Mouse (Mus musculus): ENCODE measurements around the gene Dip2c.

Gene Dip2c

DNA sequence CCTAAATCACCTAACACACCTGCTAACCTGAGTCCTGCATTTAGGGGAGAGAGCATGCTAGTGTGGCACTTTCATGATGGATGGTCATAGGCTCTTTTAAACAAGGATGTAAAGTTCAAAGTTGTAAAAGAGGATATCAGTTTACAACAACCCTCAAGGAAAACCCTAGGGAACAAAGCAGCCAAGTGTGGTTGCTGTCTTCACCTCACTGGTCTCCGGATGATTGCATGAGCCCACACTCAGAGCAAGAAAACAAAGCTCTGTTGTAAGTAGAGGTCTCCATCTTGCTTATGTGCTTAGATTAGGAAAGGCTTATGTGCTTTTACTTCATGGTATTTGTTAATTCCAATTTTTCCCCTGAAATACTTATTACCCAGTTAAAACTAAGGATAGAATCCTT is 384.4 kb downstream of the Dip2c start:
- DNase-seq (ENCODE audit: extremely low spot score, low spot score): no peak

- no peak for DNase-seq (ENCODE audit: extremely low spot score, low spot score)
These were observed 387.3 kb downstream of the Dip2c start for GRCm38 (mm10) chr13:9663593-9663992.

- DNase-seq (ENCODE audit: extremely low spot score, low spot score): no peak
These were observed 391.7 kb downstream of the Dip2c start for GRCm38 (mm10) chr13:9667954-9668496.

DNA sequence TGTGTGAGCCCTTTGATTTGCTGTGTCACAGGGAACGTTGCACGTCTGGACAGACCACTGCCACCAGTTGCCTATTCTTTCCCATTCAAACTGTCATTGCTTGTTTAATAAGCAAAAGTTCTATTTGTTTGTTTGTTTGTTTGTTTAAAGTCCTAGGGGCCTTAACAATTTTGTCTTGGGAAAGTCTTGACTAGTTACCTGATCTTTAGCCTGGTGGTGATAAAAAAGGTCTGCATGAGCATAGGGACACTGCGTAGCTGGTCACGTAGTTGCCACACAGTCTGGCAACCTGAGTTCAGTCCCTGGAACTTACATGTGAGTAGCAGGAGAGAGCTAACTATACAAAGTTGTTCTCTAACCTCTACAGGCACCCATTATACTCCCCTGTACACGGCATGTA is 392.9 kb downstream of the Dip2c start:
- no peak for DNase-seq (ENCODE audit: extremely low spot score, low spot score)

- no peak for DNase-seq (ENCODE audit: extremely low spot score, low spot score)
These were observed 397.8 kb downstream of the Dip2c start for GRCm38 (mm10) chr13:9674126-9674525.

- no peak for DNase-seq (ENCODE audit: extremely low spot score, low spot score)
These were observed 405.2 kb downstream of the Dip2c start for GRCm38 (mm10) chr13:9681492-9681891.

DNA sequence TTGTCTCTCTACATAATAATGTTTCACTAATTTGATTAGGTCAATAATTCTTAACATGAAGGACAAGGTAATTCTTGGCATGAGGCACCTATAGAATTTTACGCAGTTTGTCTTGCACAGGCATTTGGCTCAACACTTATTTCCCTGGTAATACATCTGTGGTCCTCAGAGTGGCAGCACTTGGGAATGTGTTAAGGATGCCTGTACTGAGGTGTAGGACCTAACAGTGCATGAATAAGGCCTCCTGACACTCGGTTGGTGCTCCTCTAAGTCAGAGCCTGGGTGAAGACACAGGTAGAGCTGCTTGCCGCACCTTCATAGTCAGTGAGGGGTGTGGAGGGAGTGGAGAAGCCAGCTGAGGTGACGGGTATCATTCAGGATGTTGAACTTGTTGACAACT is 407.0 kb downstream of the Dip2c start:
- DNase-seq (ENCODE audit: extremely low spot score, low spot score): no peak

DNA sequence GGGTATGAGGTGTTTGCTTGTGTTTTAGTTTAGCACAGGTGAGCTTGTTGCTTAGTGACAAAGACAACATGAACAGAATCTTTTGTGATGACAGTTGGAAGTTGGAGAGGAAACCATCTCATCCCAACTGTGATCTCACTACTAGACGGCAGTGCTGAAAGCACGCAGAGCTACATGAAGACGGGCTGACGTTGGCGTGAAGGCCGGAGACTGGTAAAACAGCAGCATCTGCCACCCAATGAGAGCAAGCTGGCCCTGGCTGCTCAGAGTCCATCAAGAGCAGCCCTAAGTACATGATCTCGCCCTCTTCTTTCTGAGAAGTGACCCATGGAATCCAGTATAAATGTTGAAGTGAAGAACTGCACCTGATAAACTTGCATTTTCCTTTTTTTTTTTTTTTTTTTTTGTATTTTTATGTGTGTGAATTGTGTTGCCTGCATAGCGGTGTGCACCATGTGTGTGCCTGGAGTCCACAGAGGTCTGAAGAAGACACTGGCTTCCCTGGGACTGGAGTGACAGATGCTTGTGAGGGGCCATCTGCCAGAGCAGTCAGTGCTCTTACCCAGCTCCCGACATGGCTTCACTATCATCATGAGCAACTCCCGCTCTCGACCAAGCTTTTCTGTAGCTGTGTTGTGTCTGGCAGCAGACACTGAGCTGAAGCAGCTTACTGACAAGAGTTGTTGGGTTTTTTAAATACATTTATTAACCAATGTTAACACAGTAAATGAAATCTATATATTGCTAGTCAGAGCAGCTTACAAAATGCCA is 408.0 kb downstream of the Dip2c start:
- DNase-seq (ENCODE audit: extremely low spot score, low spot score): no peak

- DNase-seq (ENCODE audit: extremely low spot score, low spot score): no peak
These were observed 409.9 kb downstream of the Dip2c start for GRCm38 (mm10) chr13:9686261-9686660.

DNA sequence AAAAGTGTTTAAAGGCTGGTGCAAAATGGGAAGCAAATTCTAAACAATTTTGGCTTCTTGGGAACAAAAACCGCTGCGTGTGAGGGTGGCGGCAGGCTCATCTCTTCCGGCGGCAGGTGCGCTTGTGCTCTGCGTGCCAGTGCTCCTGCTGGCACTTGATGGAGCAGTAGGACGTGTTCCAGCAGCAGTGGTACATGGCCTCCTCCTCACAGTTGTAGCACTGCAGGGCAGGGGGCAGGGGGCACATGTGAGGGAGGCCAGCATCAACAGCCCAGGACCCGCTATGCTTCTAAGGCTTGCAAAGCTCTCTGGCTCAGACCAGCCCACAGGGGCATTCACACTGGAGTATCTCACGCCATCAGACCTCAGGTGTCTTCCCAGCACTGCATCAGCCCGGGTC is 410.4 kb downstream of the Dip2c start:
- DNase-seq (ENCODE audit: extremely low spot score, low spot score): no peak

- DNase-seq (ENCODE audit: extremely low spot score, low spot score): no peak
These were observed 413.0 kb downstream of the Dip2c start for GRCm38 (mm10) chr13:9689366-9689765.

GRCm38 (mm10) chr13:9692876-9693275 is 416.5 kb downstream of the Dip2c start:
- DNase-seq (ENCODE audit: extremely low spot score, low spot score): no peak

GRCm38 (mm10) chr13:9694651-9695050 is 418.3 kb downstream of the Dip2c start:
- DNase-seq (ENCODE audit: extremely low spot score, low spot score): no peak

DNA sequence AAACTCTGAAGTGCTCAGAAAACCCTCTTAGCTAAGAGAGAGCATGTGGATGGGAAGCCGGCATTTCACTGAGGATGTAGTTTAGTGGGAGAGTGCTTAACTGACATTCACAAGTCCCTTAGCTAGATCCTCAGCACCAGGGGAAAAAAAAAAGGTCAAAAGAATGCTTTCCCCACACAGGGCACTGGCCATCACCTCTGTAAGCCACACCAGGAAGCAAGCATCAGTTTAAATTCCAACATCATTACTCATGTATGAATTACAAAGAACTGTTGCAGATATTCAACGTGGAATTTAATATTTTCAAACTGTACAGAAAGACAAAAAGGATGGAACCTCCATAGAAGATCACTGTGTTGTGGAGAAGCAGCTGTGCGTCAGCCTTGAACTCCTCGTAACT is 419.1 kb downstream of the Dip2c start:
- no peak for DNase-seq (ENCODE audit: extremely low spot score, low spot score)

DNA sequence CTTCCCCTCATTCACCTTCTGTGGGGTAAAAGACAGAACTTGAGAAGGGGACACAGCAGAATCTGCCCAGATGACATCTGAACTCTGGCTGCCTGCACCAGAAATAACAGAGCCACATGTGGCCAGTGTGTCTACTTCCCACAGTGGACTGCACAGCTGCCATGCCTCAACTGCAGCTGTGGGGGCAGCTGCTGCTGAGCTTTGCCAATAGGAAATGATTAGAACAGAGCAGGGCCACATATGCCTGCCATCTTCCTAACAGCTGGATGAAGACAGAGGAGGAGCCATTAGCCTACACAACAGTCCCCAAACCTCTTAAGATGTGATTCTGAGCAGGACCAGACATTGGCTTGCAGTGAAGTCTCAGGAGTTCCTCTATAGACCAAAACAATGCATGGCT is 419.5 kb downstream of the Dip2c start:
- DNase-seq (ENCODE audit: extremely low spot score, low spot score): no peak

DNA sequence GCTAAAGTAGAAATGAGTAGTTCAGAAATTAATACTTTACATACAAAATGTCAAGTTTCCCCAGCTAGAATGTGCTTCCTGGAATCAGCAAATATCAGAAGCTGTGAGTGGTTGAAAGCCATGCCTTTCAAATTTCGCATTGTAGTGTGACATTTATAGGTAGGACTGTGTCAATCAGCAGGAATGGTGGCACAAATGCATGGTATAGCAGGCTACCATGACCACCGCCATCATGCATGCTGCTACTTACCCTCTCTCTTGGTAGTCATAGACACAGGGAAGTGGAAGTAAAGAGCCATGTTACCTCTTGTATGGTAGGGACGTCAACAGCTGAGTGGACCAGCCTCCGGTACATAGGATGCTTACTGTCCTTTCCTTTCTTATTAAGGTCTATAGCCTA is 421.0 kb downstream of the Dip2c start:
- no peak for DNase-seq (ENCODE audit: extremely low spot score, low spot score)

DNA sequence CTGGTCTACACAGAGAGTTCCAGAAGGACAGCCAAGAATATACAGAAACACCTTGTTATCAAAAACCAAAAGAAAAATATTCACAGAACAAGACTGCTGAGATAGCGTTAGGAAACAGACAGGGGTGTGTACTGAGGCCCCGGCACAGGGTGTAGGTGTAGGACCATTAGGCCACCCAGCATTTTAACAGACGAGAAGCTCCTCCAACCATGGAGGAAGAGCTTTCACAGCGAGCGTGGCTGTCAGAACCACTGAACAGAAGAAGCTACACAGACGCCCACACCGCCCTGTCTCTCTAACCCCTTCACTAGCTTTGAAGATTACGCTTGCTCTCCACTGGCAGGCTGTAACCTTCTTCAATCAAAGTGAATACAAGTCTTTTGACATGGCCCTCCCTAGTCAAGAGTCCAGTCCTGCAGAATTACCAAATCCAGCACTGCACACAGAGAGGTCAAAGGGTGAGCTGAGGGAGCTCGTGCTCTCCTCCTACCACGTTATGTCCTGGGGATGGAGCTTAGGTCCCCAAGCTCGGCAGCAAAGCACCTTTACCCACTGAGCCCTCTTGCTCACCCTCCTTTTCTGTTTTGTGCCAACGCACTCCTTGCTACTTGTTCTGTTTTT is 426.4 kb downstream of the Dip2c start:
- DNase-seq (ENCODE audit: extremely low spot score, low spot score): no peak

DNA sequence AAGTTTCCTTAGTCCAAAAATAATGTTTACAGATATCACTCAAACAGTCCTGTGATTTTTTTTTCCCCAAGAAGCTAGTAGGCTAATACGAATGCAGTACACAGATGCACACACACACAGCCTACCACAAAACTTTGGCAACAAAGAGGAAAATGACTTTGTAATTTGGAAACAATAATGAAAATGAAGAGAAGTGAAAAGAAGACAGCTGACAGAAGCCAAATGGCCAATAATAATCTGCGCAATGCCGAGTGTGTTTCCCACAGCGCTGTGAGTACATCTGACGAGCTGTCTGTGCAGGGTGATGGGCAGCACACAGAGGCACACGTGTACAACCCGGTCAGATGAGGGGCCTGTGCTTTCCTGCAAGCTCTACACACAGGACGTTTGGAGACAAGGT is 430.4 kb downstream of the Dip2c start:
- DNase-seq (ENCODE audit: extremely low spot score, low spot score): no peak

DNA sequence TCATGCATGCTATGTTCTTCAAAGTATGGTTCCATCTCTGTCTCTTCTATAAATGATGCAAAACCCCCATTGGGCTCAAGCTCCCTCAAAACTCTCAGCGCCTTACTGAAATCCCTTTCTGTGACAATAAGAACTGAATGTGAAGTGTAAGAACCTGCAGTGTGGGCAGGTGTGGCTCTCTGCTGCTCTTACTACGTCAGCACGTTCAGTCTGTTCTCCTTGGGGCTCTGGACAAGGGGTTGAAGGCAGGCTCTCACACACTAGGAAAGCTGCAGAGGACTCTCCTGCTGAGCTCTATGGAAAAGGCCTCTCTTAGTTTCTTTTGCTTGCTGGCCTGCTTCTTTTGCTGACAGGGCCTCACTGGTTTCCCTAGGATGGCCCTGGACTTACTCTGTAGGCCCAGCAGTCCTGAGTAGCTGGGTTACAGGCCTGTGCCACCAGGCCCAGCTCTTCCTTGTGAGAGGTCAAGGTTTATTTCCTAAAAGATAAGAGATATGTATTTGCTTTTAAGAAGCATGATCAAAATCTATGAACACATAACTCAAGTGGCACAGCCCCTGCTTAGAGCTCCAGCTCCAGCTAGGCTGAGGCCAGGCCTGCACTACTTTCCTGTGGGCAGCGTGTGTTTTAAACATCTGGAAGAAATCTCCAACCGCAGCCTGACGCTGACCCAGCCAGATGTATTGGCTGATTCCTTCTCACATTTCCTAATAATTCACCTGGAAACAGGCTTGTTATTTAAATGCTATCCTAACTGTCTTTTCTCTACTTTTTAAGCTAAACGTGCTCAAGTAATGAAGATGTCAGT is 432.3 kb downstream of the Dip2c start:
- no peak for DNase-seq (ENCODE audit: extremely low spot score, low spot score)

GRCm38 (mm10) chr13:9712409-9712808 is 436.1 kb downstream of the Dip2c start:
- DNase-seq (ENCODE audit: extremely low spot score, low spot score): no peak

- DNase-seq (ENCODE audit: extremely low spot score, low spot score): no peak
These were observed 436.6 kb downstream of the Dip2c start for GRCm38 (mm10) chr13:9712971-9713370.
